In the genomic region with DNA sequence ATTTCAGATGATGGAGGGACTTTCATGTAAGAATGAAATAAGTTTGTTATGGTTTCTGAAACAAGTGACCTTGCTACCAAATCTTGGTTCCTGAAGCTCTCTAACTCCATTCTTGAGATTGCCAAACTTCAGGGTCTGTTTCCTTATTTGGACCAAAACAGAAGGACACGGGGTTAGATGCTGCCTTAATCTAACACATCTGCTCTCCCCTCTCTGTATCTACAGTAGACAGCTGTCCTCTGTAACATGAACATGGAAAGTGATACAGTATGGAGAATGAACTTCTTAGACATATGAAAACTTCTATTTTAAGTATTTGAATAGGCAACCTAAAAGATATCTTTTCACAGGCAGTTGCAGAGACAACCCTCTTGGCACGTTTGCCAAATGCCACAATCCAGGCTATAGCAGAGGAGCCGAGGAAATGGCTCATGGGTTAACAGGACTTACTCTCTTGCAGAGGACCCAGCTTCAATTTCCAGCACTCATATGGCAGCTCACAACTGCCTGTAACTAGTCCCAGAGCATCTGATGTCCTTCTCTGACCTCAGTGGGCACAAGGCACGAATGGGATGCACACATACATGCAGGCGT, we compare ENCODE assay signal across 1 mouse cellular context.
TF ChIP-seq lines count a peak whose summit lies in the region.

No protein-coding gene starts in this region.

TF ChIP-seq in MEL, 35 proteins besides CTCF, POLR2A, EP300 and RAD21 (continued from another document):
- no peak for TF ChIP-seq MAZ (IDR thresholded peaks at IDR 0.05; ENCODE audit: low read depth, low read length)
- TF ChIP-seq ZNF384 (IDR thresholded peaks at IDR 0.05; ENCODE audit: low read depth, low read length) = no peak
- peak; percentile 33 for TF ChIP-seq TAL1 (IDR thresholded peaks at IDR 0.05; ENCODE audit: low read length)
- TF ChIP-seq MYC (IDR thresholded peaks at IDR 0.05; ENCODE audit: low read depth, low read length) = no peak
- TF ChIP-seq ETS1 (IDR thresholded peaks at IDR 0.05; ENCODE audit: low read depth, low read length) = peak; percentile 24; the same call in 1 of the 2 replicates
